Mouse (Mus musculus) hindbrain, embryonic 10.5 days (tissue): ENCODE data around the gene Bcorl1. TPM values are rescaled to one million over a fixed set of nuclear protein-coding genes. Genes with fewer than 3 reads are reported as not detected.
"Not testable (repeated sequence)": the region's sequence is repeated elsewhere in the genome, so short reads cannot be mapped to it uniquely, and the experiment has no call there.

Experiments
- DNase-seq: peaks from one replicate; pipeline ENCODE4 v3.0.0-alpha.2; 2017; ENCODE audit warnings: low spot score
- H3K27ac ChIP-seq: fragments of 300-500 bp; sonication (generic); 2 replicates; pipeline ENCODE4 v1.5.1; 2016; ENCODE audit warnings: mild to moderate bottlenecking, moderate library complexity
- H3K27me3 ChIP-seq: fragments of 300-500 bp; sonication (generic); 2 replicates; pipeline ENCODE4 v1.6.1; 2016; ENCODE audit warnings: mild to moderate bottlenecking; ENCODE audit not compliant: poor library complexity, insufficient read depth, severe bottlenecking
- H3K36me3 ChIP-seq: fragments of 300-500 bp; sonication (generic); 2 replicates; pipeline ENCODE4 v1.6.1; 2016; ENCODE audit warnings: mild to moderate bottlenecking, moderate library complexity
- H3K4me1 ChIP-seq: fragments of 300-500 bp; sonication (generic); replicated peaks from 2 replicates; pipeline ENCODE4 v1.6.1; 2016; ENCODE audit warnings: mild to moderate bottlenecking
- H3K4me3 ChIP-seq: fragments of 300-500 bp; sonication (generic); 2 replicates; pipeline ENCODE4 v1.5.1; 2016; ENCODE audit warnings: mild to moderate bottlenecking, moderate library complexity
- H3K9me3 ChIP-seq: fragments of 300-500 bp; sonication (generic); 2 replicates; pipeline ENCODE4 v1.6.1; 2016; ENCODE audit warnings: mild to moderate bottlenecking, moderate library complexity
- WGBS: fragments of 180-500 bp; shearing (Covaris S2); methylation state at CpG from one replicate; pipeline ENCODE4 v1.1.7; 2016; 5-methylcytosine and 5-hydroxymethylcytosine counted together
- polyA plus RNA-seq: library from polyadenylated mRNA; unstranded; fragments of >200 nt; fragmentation: Nextera tagmentation; extraction: Ambion mirVana; gene quantifications from 2 replicates; pipeline ENCODE4 v1.2.1, GENCODE M21; 2016

The Bcorl1 gene
- polyA plus RNA-seq, 1 experiment from 2014 or later = 5.4 TPM

GRCm38 (mm10) chrX:48433527-48433899 lies 92.4 kb downstream of the Bcorl1 start:
- peaks cover 8% of the 10 kb centered on the region; the same call in 1 of the 2 replicates for H3K4me1 ChIP-seq
- no peaks in the 10 kb centered on the region for H3K9me3 ChIP-seq
- no peak overlapping the region for H3K4me3 ChIP-seq
- no peaks in the 10 kb centered on the region for H3K27me3 ChIP-seq
- WGBS = 45% methylated on average over 6 of the region's 6 CpGs
- H3K27ac ChIP-seq = 0 out of 2 replicates have a peak overlapping the region, but pooled peaks have one; percentile 8
- no peaks in the 10 kb centered on the region for H3K36me3 ChIP-seq
- no peak for DNase-seq

DNA sequence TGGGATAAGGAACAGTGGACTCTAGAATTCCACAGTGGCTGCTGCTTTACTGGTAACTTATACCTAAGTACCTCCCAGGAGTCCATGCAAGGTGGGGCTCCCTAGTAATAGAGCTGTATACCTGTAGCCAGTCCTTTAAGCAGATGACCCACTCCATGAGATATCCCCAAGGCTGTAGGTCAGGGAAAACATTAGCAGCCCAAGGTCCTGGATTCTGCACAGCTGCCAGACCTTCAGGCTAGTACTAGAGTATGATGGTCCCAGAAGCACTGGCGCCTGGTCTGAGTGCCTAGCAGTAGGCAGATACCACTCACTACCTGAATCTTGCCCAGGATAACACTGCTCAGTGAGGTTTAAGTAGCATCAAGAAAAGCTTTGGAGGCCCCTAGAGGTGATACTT lies 93.1 kb downstream of the Bcorl1 start:
- peaks cover 8% of the 10 kb centered on the region; the same call in 1 of the 2 replicates for H3K4me1 ChIP-seq
- no peaks in the 10 kb centered on the region for H3K36me3 ChIP-seq
- H3K27me3 ChIP-seq = no peaks in the 10 kb centered on the region
- no peak overlapping the region for H3K27ac ChIP-seq
- H3K9me3 ChIP-seq = no peaks in the 10 kb centered on the region
- H3K4me3 ChIP-seq = no peak overlapping the region
- WGBS = 93% methylated on average over 1 of the region's 1 CpGs
- DNase-seq = no peak

- 88% methylated on average over 9 of the region's 9 CpGs for WGBS
- Histone ChIP-seq H3K27ac (no peak overlapping the region), H3K4me1 (peaks cover 8% of the 10 kb centered on the region; the same call in 1 of the 2 replicates), H3K9me3 (no peaks in the 10 kb centered on the region), H3K36me3 (no peaks in the 10 kb centered on the region), H3K27me3 (no peaks in the 10 kb centered on the region), H3K4me3 (no peak overlapping the region)
- DNase-seq = no peak
Measured at GRCm38 (mm10) chrX:48435477-48435900, 94.3 kb downstream of the Bcorl1 start.

GRCm38 (mm10) chrX:48436082-48436481 lies 94.9 kb downstream of the Bcorl1 start:
- H3K4me1 ChIP-seq, H3K4me3 ChIP-seq, H3K36me3 ChIP-seq, H3K27me3 ChIP-seq, H3K27ac ChIP-seq, DNase-seq, H3K9me3 ChIP-seq: not testable (repeated sequence)
- 85% methylated on average over 6 of the region's 7 CpGs for WGBS

- no peaks in the 10 kb centered on the region for H3K9me3 ChIP-seq
- no peaks in the 10 kb centered on the region for H3K4me1 ChIP-seq
- no peaks in the 10 kb centered on the region for H3K36me3 ChIP-seq
- no peak for DNase-seq
- no peak overlapping the region for H3K4me3 ChIP-seq
- WGBS = 70% methylated on average over 4 of the region's 4 CpGs
- no peaks in the 10 kb centered on the region for H3K27me3 ChIP-seq
- H3K27ac ChIP-seq = no peak overlapping the region
Measured at GRCm38 (mm10) chrX:48439036-48439435, 97.9 kb downstream of the Bcorl1 start.

- WGBS = 87% methylated on average over 6 of the region's 6 CpGs
- Histone ChIP-seq H3K36me3 (no peaks in the 10 kb centered on the region), H3K27me3 (no peaks in the 10 kb centered on the region), H3K4me3 (no peak overlapping the region), H3K4me1 (no peaks in the 10 kb centered on the region), H3K9me3 (no peaks in the 10 kb centered on the region), H3K27ac (no peak overlapping the region)
- DNase-seq = no peak
Measured at GRCm38 (mm10) chrX:48441548-48441947, 100.4 kb downstream of the Bcorl1 start.

DNA sequence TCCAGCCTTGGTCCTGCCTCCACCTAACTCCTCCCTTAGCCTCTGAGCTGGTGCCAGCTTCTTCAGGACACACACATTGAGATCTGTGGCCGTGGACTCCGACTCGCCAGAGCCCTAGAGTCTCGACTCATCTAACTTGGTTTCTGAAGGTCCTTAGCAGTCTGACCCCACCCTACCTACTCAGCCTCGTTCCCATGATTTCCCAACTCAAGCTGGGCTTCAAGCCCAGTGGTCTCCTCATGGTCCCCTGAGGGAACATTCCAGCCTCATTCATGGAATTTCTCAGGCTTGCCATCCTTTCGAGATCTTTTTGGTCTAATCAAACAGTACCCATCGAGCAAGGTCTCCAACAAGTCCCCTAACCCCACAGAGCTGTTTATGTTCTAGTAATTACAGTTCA lies 100.8 kb downstream of the Bcorl1 start:
- Histone ChIP-seq H3K27ac (no peak overlapping the region), H3K36me3 (no peaks in the 10 kb centered on the region), H3K4me3 (no peak overlapping the region), H3K27me3 (no peaks in the 10 kb centered on the region), H3K9me3 (no peaks in the 10 kb centered on the region), H3K4me1 (no peaks in the 10 kb centered on the region)
- no peak for DNase-seq
- 82% methylated on average over 7 of the region's 7 CpGs for WGBS

- Histone ChIP-seq H3K27ac (no peak overlapping the region), H3K4me1 (peaks cover 6% of the 10 kb centered on the region; the same call in 1 of the 2 replicates), H3K9me3 (no peaks in the 10 kb centered on the region), H3K27me3 (no peaks in the 10 kb centered on the region), H3K4me3 (no peak overlapping the region), H3K36me3 (no peaks in the 10 kb centered on the region)
- no peak for DNase-seq
- 91% methylated on average over 4 of the region's 4 CpGs for WGBS
Measured at GRCm38 (mm10) chrX:48444677-48445076, 103.5 kb downstream of the Bcorl1 start.

GRCm38 (mm10) chrX:48449646-48450045 lies 108.5 kb downstream of the Bcorl1 start:
- 24% methylated on average over 10 of the region's 10 CpGs for WGBS
- peak overlapping the region; percentile 62 for H3K27ac ChIP-seq
- H3K4me3 ChIP-seq = no peak overlapping the region
- peak; percentile 39 for DNase-seq
- peaks cover 39% of the 10 kb centered on the region for H3K27me3 ChIP-seq
- H3K9me3 ChIP-seq = no peaks in the 10 kb centered on the region; the same call in 1 of the 2 replicates
- H3K4me1 ChIP-seq = peaks cover 24% of the 10 kb centered on the region; the same call in 1 of the 2 replicates
- H3K36me3 ChIP-seq = no peaks in the 10 kb centered on the region

DNA sequence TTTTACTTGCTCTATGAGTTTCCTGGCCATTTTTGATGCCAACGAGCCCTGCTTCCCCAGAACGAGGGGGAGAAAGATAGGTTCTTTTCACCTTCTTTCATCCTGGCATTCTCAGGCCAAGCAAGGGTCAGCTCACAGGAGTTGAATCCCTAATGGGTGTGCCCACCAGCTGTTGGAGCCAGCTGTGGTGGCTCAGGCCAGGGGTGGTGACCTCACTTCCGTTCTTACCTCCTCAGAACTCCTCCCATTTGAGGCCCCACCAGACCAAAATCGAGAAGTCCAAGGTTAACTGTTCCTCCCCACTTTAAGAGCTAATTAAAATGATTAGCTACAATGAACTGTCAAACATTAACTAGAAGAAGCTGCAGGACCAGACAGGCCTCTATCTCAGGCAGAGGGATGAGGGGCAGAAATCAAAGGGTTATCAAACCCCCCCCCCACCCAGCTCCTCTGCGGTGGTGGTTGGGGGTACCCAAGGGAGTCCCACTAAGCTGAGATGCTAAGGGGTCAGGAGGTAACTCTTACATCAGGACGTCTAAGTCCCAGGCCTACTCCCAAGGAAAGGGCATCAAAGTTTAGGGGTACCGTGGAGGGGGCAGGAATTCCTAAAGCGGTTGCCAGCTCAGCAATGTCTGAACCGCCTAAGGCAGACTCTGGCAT lies 111.2 kb downstream of the Bcorl1 start:
- Histone ChIP-seq H3K9me3 (no peaks in the 10 kb centered on the region; the same call in 1 of the 2 replicates), H3K36me3 (no peaks in the 10 kb centered on the region), H3K4me3 (peak overlapping the region; percentile 50), H3K4me1 (peaks cover 24% of the 10 kb centered on the region; the same call in 1 of the 2 replicates), H3K27ac (no peak overlapping the region), H3K27me3 (peaks cover 64% of the 10 kb centered on the region)
- DNase-seq = peak; percentile 8
- 36% methylated on average over 9 of the region's 9 CpGs for WGBS

DNA sequence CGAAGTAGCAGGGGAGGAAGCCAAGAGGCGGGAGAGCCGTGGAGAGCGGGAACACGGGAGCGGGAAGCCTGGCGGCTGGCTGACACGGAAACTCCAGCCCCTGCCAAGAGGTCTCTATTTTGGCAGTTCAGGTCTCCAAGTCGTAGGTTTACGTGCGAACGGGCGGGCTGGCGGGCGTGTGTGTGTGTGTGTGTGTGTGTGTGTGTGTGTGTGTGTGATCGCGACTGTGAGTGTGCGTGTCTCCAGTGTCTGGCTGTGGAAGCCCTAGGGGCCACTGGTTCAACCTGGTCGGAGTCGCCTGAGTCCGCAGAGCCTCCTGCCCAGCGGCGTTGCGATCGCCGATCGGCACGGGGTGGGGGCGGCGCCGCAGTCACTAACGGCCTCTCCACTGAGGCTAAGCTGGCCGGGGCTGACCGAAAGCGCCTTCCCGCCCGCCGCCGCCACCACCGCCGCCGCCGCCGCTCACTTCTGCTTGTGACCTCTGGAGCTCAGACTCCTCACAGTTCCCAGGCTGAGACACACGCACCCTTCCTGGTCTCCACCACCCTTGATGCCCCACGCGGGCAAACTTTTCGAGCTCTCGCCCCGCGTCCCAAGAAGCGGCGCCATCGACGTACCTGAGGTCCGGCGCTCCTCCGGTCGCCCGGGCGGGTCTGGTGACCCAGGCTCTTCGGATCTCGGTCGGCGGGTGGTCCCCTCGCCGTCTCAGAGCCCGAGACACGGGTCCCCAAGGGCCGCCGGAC lies 111.9 kb downstream of the Bcorl1 start:
- DNase-seq = peak; percentile 23
- Histone ChIP-seq H3K9me3 (no peaks in the 10 kb centered on the region; the same call in 1 of the 2 replicates), H3K36me3 (no peaks in the 10 kb centered on the region), H3K27ac (peak overlapping the region; percentile 70; the same call in 1 of the 2 replicates), H3K4me3 (peak overlapping the region; percentile 50), H3K27me3 (peaks cover 64% of the 10 kb centered on the region), H3K4me1 (peaks cover 24% of the 10 kb centered on the region; the same call in 1 of the 2 replicates)
- WGBS = 11% methylated on average over 65 of the region's 71 CpGs

- peak overlapping the region; percentile 70; the same call in 1 of the 2 replicates for H3K27ac ChIP-seq
- 20% methylated on average over 90 of the region's 91 CpGs for WGBS
- H3K4me1 ChIP-seq = peaks cover 24% of the 10 kb centered on the region; the same call in 1 of the 2 replicates
Measured at GRCm38 (mm10) chrX:48453736-48454494, 112.8 kb downstream of the Bcorl1 start.

More at GRCm38 (mm10) chrX:48453736-48454494, 112.8 kb downstream of the Bcorl1 start:
- DNase-seq = peak; percentile 34
- no peaks in the 10 kb centered on the region; the same call in 1 of the 2 replicates for H3K9me3 ChIP-seq
- peaks cover 64% of the 10 kb centered on the region for H3K27me3 ChIP-seq
- H3K36me3 ChIP-seq = no peaks in the 10 kb centered on the region
- peak overlapping the region; percentile 50 for H3K4me3 ChIP-seq
